Mouse (Mus musculus) embryonic facial prominence, embryonic 15.5 days (tissue): ENCODE data around the gene Col26a1. TPM values are rescaled to one million over a fixed set of nuclear protein-coding genes. Genes with fewer than 3 reads are reported as not detected.

Experiments
- ATAC-seq: fragments of 200-750 bp; cut with Nextera tagmentation; 2 replicates; pipeline ENCODE4 v1.8.0; 2017; ENCODE audit warnings: low read depth, moderate TSS enrichment; ENCODE audit not compliant: insufficient number of reproducible peaks, low FRiP score, low TSS enrichment
- H3K27ac ChIP-seq: fragments of 300-500 bp; sonication (generic); replicated peaks from 2 replicates; pipeline ENCODE4 v1.5.1; 2015; ENCODE audit warnings: mild to moderate bottlenecking, inconsistent platforms
- H3K27me3 ChIP-seq: fragments of 300-500 bp; sonication (generic); 2 replicates; pipeline ENCODE4 v1.6.1; 2015; ENCODE audit warnings: inconsistent platforms
- H3K36me3 ChIP-seq: fragments of 300-500 bp; sonication (generic); 2 replicates; pipeline ENCODE4 v1.6.1; 2015; ENCODE audit warnings: mild to moderate bottlenecking, inconsistent platforms
- H3K4me1 ChIP-seq: fragments of 300-500 bp; sonication (generic); 2 replicates; pipeline ENCODE4 v1.6.1; 2015; ENCODE audit warnings: inconsistent platforms
- H3K4me2 ChIP-seq: fragments of 300-500 bp; sonication (generic); replicated peaks from 2 replicates; pipeline ENCODE4 v1.6.1; 2015; ENCODE audit warnings: mild to moderate bottlenecking, inconsistent platforms
- H3K4me3 ChIP-seq: fragments of 300-500 bp; sonication (generic); replicated peaks from 2 replicates; pipeline ENCODE4 v1.5.1; 2015; ENCODE audit warnings: mild to moderate bottlenecking, inconsistent platforms
- H3K9ac ChIP-seq: fragments of 300-500 bp; sonication (generic); 2 replicates; pipeline ENCODE4 v1.6.1; 2015; ENCODE audit warnings: inconsistent platforms
- H3K9me3 ChIP-seq: fragments of 300-500 bp; sonication (generic); replicated peaks from 2 replicates; pipeline ENCODE4 v1.6.1; 2016; ENCODE audit warnings: inconsistent platforms
- WGBS: fragments of 180-500 bp; shearing (Covaris S2); methylation state at CpG from one replicate; pipeline ENCODE4 v1.1.7; 2015; 5-methylcytosine and 5-hydroxymethylcytosine counted together
- polyA plus RNA-seq: library from polyadenylated mRNA; unstranded; fragments of >200 nt; fragmentation: Nextera tagmentation; extraction: Ambion mirVana; gene quantifications from 2 replicates; pipeline ENCODE4 v1.2.1, GENCODE M21; 2015

Col26a1 gene
- polyA plus RNA-seq, 1 experiment from 2014 or later = 247 TPM

DNA sequence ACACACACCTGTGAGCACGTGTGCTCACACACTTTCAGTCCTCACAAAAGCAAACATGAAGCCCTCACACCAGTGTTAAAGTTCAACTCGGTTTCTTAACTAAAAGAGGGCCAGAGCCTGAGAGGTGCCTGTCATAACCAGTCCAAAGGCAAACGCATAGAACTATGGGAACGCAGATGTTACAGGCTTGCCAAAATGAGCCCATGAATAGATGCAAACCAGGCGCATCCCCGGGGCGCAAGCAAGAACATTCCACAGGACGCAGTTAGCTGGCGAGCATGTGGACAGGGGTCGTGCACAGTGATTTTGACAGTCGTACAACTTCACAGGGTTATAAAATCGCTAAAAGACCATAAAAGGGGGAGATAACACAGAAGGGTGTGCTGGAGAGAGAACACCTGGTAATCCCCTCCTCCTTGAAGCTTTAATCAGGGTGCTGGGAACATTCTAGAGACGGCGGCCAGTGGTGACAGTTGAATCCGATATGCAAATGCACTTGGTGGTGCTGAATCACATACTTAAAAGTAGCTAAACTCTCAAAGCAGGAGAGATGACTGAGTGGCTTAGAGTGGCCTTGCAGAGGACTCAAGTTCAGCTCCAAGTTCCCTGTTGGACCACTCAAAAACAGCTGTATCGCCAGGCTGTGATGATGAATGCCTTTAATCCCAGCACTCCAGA, 76.5 kb downstream of the Col26a1 start:
- H3K9me3 ChIP-seq = no peaks in the 10 kb centered on the region
- H3K9ac ChIP-seq = no peak overlapping the region
- no peak overlapping the region for H3K4me3 ChIP-seq
- H3K27ac ChIP-seq = peak overlapping the region; percentile 82
- H3K4me2 ChIP-seq = no peak overlapping the region
- no peaks in the 10 kb centered on the region for H3K27me3 ChIP-seq
- H3K36me3 ChIP-seq = peaks cover 4% of the 10 kb centered on the region; the same call in 1 of the 2 replicates
- peaks cover 78% of the 10 kb centered on the region for H3K4me1 ChIP-seq
- no peak for ATAC-seq
- WGBS = 23% methylated on average over 16 of the region's 16 CpGs

DNA sequence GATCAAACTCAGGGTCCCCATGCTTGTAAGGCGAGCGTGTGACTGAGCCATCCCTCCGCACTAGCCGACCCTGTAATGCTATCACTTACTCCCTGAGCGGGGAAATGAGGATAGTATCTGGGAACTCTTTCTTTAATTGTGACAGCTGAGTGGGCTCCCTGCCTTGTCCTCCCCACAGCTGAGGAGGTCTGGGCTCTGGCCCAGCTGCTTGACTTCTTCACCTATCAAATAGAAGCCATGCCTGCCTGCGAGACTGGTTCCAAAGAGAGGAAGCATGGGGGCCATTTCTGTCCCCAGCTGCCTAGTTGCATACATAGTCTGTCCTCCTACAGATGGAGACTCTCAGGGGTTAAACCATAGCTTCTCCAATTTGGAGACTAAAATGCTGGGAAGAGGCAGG, 78.0 kb downstream of the Col26a1 start:
- H3K9ac ChIP-seq = no peak overlapping the region
- no peaks in the 10 kb centered on the region for H3K9me3 ChIP-seq
- 57% methylated on average over 6 of the region's 6 CpGs for WGBS
- H3K27ac ChIP-seq = peak overlapping the region; percentile 82
- H3K4me2 ChIP-seq = no peak overlapping the region
- H3K4me3 ChIP-seq = no peak overlapping the region
- H3K36me3 ChIP-seq = peaks cover 4% of the 10 kb centered on the region; the same call in 1 of the 2 replicates
- no peaks in the 10 kb centered on the region for H3K27me3 ChIP-seq
- peaks cover 63% of the 10 kb centered on the region for H3K4me1 ChIP-seq
- peak; percentile 37; the same call in 1 of the 2 replicates for ATAC-seq

DNA sequence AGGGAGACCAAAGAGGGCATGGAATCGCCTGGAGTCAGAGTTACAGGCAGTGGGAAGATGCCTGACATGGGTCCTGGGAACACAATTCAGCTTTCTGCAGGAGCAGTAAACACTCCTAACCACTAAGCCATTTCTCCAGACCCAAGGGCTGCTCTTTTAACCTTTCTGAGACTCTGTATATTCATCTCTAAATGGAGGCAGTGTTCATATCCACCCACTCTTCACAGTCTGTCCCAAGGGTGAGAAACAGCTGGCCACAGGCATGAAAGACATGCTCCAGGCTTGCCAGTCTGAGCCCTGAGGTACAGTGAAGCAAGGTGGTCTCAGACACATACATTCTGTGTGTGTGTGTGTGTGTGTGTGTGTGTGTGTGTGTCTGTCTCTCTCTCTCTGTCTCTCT, 78.8 kb downstream of the Col26a1 start:
- H3K9ac ChIP-seq = no peak overlapping the region
- H3K4me2 ChIP-seq = no peak overlapping the region
- no peaks in the 10 kb centered on the region for H3K27me3 ChIP-seq
- no peak overlapping the region for H3K4me3 ChIP-seq
- peak overlapping the region; percentile 82 for H3K27ac ChIP-seq
- 45% methylated on average over 1 of the region's 1 CpGs for WGBS
- ATAC-seq = no peak
- peaks cover 4% of the 10 kb centered on the region; the same call in 1 of the 2 replicates for H3K36me3 ChIP-seq
- H3K4me1 ChIP-seq = peaks cover 62% of the 10 kb centered on the region
- H3K9me3 ChIP-seq = no peaks in the 10 kb centered on the region

DNA sequence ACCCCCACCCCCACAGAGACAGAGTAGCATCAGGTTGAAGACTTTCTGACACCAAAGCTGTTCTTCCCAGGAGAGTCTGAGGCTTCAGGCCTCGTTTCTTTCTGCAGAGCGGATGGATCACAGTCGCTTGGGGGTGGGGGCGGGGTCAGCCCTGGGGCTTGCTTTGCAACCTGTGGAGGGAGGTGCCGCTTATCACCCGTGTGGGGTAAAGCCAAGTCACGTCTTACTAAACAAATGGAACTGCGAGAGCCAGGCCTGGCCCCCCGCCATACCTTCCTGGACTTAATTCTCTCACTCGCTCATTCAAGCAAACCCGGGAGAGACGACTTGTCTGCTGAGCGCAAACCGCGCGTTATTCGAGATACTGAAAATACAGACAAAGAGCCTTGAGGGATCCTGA, 80.3 kb downstream of the Col26a1 start:
- Histone ChIP-seq H3K4me3 (0 out of 2 replicates have a peak overlapping the region, but pooled peaks have one; percentile 10), H3K4me2 (peak overlapping the region; percentile 40), H3K27me3 (no peaks in the 10 kb centered on the region), H3K36me3 (no peaks in the 10 kb centered on the region), H3K9ac (no peak overlapping the region), H3K9me3 (no peaks in the 10 kb centered on the region), H3K4me1 (peaks cover 61% of the 10 kb centered on the region), H3K27ac (peak overlapping the region; percentile 71)
- ATAC-seq = no peak
- WGBS = 6% methylated on average over 17 of the region's 17 CpGs

DNA sequence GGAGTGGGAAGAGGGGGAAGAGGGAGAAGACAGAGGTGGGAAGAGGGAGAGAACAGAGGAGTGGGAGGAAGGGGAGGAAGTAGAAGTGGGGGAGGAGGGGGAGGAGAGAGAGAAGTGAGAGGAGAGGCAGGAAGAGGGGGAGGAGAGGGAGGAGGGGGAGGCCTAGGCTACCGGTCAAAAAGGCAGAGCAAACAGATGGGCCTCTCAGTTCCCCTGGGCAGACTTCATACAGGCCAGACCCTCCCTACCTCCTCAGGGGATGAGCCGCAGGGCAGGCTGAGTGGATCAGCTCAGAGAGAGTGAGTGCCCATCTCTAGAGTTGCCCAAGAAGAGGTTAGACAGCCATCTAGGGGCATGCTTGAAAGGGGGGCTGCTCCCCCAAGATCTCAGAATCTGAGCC, 86.1 kb downstream of the Col26a1 start:
- Histone ChIP-seq H3K4me2 (no peak overlapping the region), H3K9me3 (no peaks in the 10 kb centered on the region), H3K4me1 (peaks cover 29% of the 10 kb centered on the region), H3K27me3 (no peaks in the 10 kb centered on the region), H3K27ac (0 out of 2 replicates have a peak overlapping the region, but pooled peaks have one; percentile 28), H3K9ac (no peak overlapping the region), H3K36me3 (no peaks in the 10 kb centered on the region), H3K4me3 (no peak overlapping the region)
- 21% methylated on average over 2 of the region's 2 CpGs for WGBS
- ATAC-seq = no peak

DNA sequence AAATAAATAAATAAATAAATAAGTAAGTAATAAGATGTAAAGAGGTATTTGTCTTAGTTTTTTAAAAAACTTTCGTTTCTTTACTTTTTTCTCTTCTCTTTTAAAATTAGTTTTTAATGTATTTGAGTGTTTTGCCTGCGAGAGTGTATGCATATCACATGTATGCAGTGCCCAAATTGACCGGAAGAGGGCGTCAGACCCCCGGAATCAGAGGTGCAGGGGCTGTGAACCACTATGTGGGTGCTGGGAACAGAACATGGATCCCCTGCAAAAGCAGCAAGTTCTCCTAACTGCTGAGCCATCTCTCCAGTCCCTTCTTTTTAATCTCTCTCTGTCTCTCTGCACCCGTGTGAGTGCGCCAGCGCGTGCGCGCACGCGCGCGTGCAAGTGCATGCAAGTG, 89.2 kb downstream of the Col26a1 start:
- 91% methylated on average over 15 of the region's 15 CpGs for WGBS

DNA sequence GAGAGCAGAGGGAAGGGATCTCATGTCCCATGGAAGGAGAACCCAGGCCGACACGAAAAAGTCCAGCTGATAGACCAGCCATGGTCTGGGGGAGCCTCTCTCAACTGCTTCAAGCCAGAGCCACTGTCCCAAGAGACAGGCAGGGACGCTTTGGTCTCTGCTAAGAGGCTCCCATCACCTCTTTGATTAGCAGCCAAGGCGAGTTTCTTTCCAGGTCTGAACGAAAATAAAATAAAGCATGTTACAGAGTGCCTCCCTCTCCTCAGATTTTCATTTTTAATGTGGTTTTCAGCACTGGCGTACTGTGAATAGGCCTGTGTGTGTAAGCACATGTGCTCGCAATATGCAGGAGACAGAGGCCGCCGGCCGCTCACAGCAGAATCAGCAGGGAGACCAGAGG, 90.5 kb downstream of the Col26a1 start:
- Histone ChIP-seq H3K4me1 (peaks cover 36% of the 10 kb centered on the region), H3K27me3 (no peaks in the 10 kb centered on the region), H3K4me2 (no peak overlapping the region), H3K9me3 (no peaks in the 10 kb centered on the region), H3K9ac (no peak overlapping the region), H3K4me3 (no peak overlapping the region), H3K36me3 (no peaks in the 10 kb centered on the region), H3K27ac (peak overlapping the region; percentile 81)
- 45% methylated on average over 10 of the region's 10 CpGs for WGBS
- ATAC-seq = no peak; the same call in 1 of the 2 replicates

More for the DNA sequence above, 89.2 kb downstream of the Col26a1 start:
- Histone ChIP-seq H3K4me3 (no peak overlapping the region), H3K9ac (no peak overlapping the region), H3K4me1 (peaks cover 36% of the 10 kb centered on the region), H3K27me3 (no peaks in the 10 kb centered on the region), H3K4me2 (no peak overlapping the region), H3K9me3 (no peaks in the 10 kb centered on the region), H3K36me3 (no peaks in the 10 kb centered on the region), H3K27ac (no peak overlapping the region)
- ATAC-seq = no peak

DNA sequence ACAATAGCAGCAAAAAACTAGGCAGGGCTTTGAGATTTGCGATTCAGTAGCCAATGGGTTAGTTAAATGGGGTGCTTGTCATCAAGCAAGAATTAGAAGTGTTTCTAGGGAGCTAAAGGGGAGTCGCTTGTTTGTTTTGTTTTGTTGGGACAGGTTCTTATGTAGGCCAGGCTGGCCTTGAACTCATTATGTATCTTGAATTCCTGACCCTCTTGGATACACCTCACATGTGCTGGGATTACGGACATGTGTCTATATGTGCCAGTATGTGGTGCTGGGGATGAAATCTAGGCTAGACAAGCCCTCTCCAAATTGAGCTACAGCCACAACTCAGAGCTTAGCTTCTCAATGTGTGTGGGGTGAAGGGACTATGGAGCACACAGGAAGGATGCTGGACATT, 91.8 kb downstream of the Col26a1 start:
- Histone ChIP-seq H3K9ac (no peak overlapping the region), H3K27me3 (no peaks in the 10 kb centered on the region), H3K4me2 (no peak overlapping the region), H3K4me1 (peaks cover 36% of the 10 kb centered on the region), H3K27ac (peak overlapping the region; percentile 81; the same call in 1 of the 2 replicates), H3K4me3 (no peak overlapping the region), H3K36me3 (no peaks in the 10 kb centered on the region), H3K9me3 (no peaks in the 10 kb centered on the region)
- ATAC-seq = no peak
- 55% methylated on average over 3 of the region's 3 CpGs for WGBS

DNA sequence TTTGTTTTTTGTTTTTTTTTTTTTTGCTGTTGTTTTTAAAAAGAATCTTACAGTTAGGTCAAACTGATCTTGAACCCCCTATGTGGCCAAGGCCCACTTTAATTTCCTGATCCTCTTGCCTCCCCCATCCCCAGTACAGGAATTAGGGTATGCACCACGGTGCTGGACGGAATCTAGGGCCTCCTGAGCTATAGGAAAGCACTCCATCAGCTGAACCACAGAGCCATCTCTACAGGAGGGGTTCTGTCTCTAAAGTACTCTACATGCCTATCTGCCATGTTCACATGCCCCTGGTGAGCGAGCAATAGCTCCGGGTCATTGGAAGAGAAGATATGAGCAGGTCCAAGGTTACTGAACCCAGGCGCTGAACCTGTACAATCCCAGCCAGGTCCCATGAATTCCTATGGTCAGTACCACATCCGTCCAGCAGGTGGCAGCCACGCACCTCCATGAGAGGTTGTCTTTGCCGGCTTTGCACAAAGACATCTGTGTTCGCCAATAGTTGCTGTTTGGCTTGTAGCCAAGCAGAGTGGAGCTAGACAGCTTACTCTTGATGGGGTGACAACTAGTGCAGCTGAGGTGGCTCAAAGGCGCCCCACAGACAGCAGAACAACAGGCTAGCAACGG, 92.3 kb downstream of the Col26a1 start:
- no peak overlapping the region for H3K4me3 ChIP-seq
- WGBS = 15% methylated on average over 11 of the region's 11 CpGs
- H3K27me3 ChIP-seq = no peaks in the 10 kb centered on the region
- ATAC-seq = peak; percentile 80
- no peak overlapping the region for H3K4me2 ChIP-seq
- no peaks in the 10 kb centered on the region for H3K9me3 ChIP-seq
- no peaks in the 10 kb centered on the region for H3K36me3 ChIP-seq
- H3K27ac ChIP-seq = peak overlapping the region; percentile 81; the same call in 1 of the 2 replicates
- no peak overlapping the region for H3K9ac ChIP-seq
- peaks cover 35% of the 10 kb centered on the region for H3K4me1 ChIP-seq

DNA sequence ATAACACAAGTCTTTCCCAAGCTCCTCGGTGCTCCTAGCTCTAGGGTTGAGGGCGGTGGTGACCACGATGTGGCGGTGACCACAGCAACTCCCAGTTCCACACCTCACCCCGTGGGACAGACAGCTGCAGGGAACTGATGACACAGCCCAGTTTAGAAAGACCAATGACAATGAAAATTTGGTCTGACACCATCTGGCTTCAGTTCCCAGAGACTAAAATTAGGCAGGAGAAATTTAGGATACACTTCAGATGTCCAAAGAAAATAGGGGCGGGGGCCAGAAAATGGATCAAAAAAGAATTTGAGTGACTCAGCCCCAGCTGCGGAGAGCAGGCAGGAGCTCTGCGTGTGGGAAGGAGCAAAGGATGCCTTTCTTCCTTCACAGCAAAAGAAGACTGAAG, 98.5 kb downstream of the Col26a1 start:
- ATAC-seq = peak; percentile 58

DNA sequence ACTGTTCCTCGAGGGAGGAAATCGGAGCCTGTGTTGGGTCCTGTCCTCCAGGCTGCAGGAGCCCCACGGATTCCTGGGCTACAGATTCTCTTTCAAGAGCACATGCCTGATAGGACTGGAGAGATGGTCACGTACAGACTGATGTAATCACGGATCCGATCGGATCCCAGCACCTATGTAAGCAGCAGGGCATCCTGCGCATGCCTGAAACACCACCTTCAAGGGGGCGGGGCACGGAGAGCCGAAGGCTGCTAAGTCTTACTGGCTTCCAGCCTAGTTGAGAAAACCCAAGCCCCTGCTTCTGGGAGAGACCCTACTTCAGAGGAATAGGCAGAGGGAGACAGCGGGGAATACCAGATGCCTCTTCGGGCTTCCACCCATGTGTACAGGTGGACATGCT, 100.4 kb downstream of the Col26a1 start:
- H3K4me3 ChIP-seq = no peak overlapping the region
- H3K27ac ChIP-seq = no peak overlapping the region
- no peaks in the 10 kb centered on the region for H3K9me3 ChIP-seq
- no peak overlapping the region for H3K9ac ChIP-seq
- H3K4me2 ChIP-seq = no peak overlapping the region
- H3K27me3 ChIP-seq = no peaks in the 10 kb centered on the region
- no peak for ATAC-seq
- 63% methylated on average over 13 of the region's 13 CpGs for WGBS
- H3K36me3 ChIP-seq = no peaks in the 10 kb centered on the region
- peaks cover 13% of the 10 kb centered on the region for H3K4me1 ChIP-seq

More for the DNA sequence above, 98.5 kb downstream of the Col26a1 start:
- Histone ChIP-seq H3K27me3 (no peaks in the 10 kb centered on the region), H3K27ac (peak overlapping the region; percentile 70), H3K9me3 (no peaks in the 10 kb centered on the region), H3K4me1 (peaks cover 13% of the 10 kb centered on the region), H3K4me2 (no peak overlapping the region), H3K9ac (no peak overlapping the region), H3K4me3 (no peak overlapping the region), H3K36me3 (no peaks in the 10 kb centered on the region)
- WGBS = 40% methylated on average over 8 of the region's 8 CpGs
